Comparison of ENCODE assay signal across 11 mouse cellular contexts in genomic region chr1:161214465-161214864, GRCm38 (mm10). TPM values are rescaled to one million over a fixed set of nuclear protein-coding genes. Genes with fewer than 3 reads are reported as not detected.
DNase-seq lines count a peak whose midpoint lies in the region; ATAC-seq and TF ChIP-seq lines count a peak whose summit lies in the region.
"Had no signal": no experiment of that assay in that cellular context is flagged by ENCODE, and none has a peak within 500 bp of the region (broad histone marks: within the 10 kb centered on the region; RNA-seq: fewer than 3 reads in every experiment).

No protein-coding gene starts in this region.

- TF ChIP-seq EP300 in ES-Bruce4 (IDR thresholded peaks at IDR 0.05; ENCODE audit: insufficient read depth, low read depth, low read length): no peak

- H3K9me3 ChIP-seq in hindbrain, postnatal 0 days (ENCODE audit: low read length): no peaks in the 10 kb centered on the region
- no peaks in the 10 kb centered on the region for H3K9me3 ChIP-seq in hindbrain, embryonic 14.5 days (ENCODE audit: control insufficient read depth, low read length)
- no peaks in the 10 kb centered on the region for H3K9me3 ChIP-seq in ES-Bruce4 (replicated peaks; ENCODE audit: control insufficient read depth, insufficient read depth, low read length, poor library complexity, severe bottlenecking)
- H3K9me3 ChIP-seq in limb, embryonic 10.5 days (replicated peaks): no peaks in the 10 kb centered on the region
- H3K9me3 ChIP-seq: embryonic facial prominence, embryonic 13.5 days; limb, embryonic 15.5 days; stomach, embryonic 15.5 days had no signal

- TF ChIP-seq POLR2A in ES-Bruce4 (IDR thresholded peaks at IDR 0.05; ENCODE audit: insufficient read depth, low read length): no peak
- no peak for TF ChIP-seq POLR2A in myocyte (IDR thresholded peaks at IDR 0.05; ENCODE audit: insufficient read length, low read depth)

- ATAC-seq in hindbrain, postnatal 0 days: no peak
- no peak for ATAC-seq in hindbrain, embryonic 14.5 days (ENCODE audit: low FRiP score)

- no peak overlapping the region for H3K9ac ChIP-seq in hindbrain, postnatal 0 days (replicated peaks; ENCODE audit: low read length)
- no peak overlapping the region for H3K9ac ChIP-seq in hindbrain, embryonic 14.5 days
- no peak overlapping the region for H3K9ac ChIP-seq in ES-Bruce4 (ENCODE audit: low read depth, poor library complexity, severe bottlenecking)
- H3K9ac ChIP-seq: embryonic facial prominence, embryonic 13.5 days; limb, embryonic 15.5 days; stomach, embryonic 15.5 days had no signal

- 32% methylated on average over 4 of the region's 4 CpGs for WGBS in hindbrain, postnatal 0 days
- 31% methylated on average over 4 of the region's 4 CpGs for WGBS in hindbrain, embryonic 14.5 days
- WGBS in limb, embryonic 10.5 days: 30% methylated on average over 4 of the region's 4 CpGs

- DNase-seq in hindbrain, postnatal 0 days (ENCODE audit: low spot score): no peak
- no peak for DNase-seq in hindbrain, embryonic 14.5 days (ENCODE audit: low spot score)
- peak; percentile 42 for DNase-seq in c-Kit-positive CD71-negative TER-119-negative erythroid progenitor cells, embryonic 14.5 days (ENCODE audit: low read depth)
- DNase-seq in frontal cortex, postnatal 25 days (ENCODE audit: low spot score in 2 of 2): no peak
- DNase-seq in urinary bladder, postnatal 14 days (ENCODE audit: low spot score): no peak
- no peak for DNase-seq in limb, embryonic 10.5 days (ENCODE audit: low spot score)

- no peaks in the 10 kb centered on the region for H3K79me2 ChIP-seq in myocyte (ENCODE audit: control insufficient read depth, insufficient read depth)

- no peaks in the 10 kb centered on the region for H3K36me3 ChIP-seq in hindbrain, postnatal 0 days (ENCODE audit: insufficient read depth, low read length)
- no peaks in the 10 kb centered on the region for H3K36me3 ChIP-seq in hindbrain, embryonic 14.5 days (replicated peaks; ENCODE audit: control insufficient read depth, insufficient read depth)
- H3K36me3 ChIP-seq in ES-Bruce4 (ENCODE audit: control insufficient read depth, insufficient read depth, low read length, poor library complexity, severe bottlenecking): no peaks in the 10 kb centered on the region
- no peaks in the 10 kb centered on the region for H3K36me3 ChIP-seq in myocyte (ENCODE audit: control insufficient read depth, insufficient read depth)
- no peaks in the 10 kb centered on the region for H3K36me3 ChIP-seq in limb, embryonic 10.5 days
- H3K36me3 ChIP-seq: embryonic facial prominence, embryonic 13.5 days; limb, embryonic 15.5 days; stomach, embryonic 15.5 days had no signal

- TF ChIP-seq CTCF in hindbrain, postnatal 0 days (IDR thresholded peaks at IDR 0.05; ENCODE audit: low read depth): peak; percentile 41
- peak; percentile 88 for TF ChIP-seq CTCF in ES-Bruce4 (IDR thresholded peaks at IDR 0.05; ENCODE audit: low read depth, low read length)

- H3K4me2 ChIP-seq in hindbrain, postnatal 0 days (ENCODE audit: low read depth, low read length): no peak overlapping the region
- H3K4me2 ChIP-seq in hindbrain, embryonic 14.5 days (replicated peaks): no peak overlapping the region
- no peak overlapping the region for H3K4me2 ChIP-seq in myocyte (ENCODE audit: low read depth)
- H3K4me2 ChIP-seq: embryonic facial prominence, embryonic 13.5 days; limb, embryonic 15.5 days; stomach, embryonic 15.5 days had no signal

- no peaks in the 10 kb centered on the region for H3K27me3 ChIP-seq in hindbrain, postnatal 0 days (ENCODE audit: insufficient read depth, low read length)
- no peaks in the 10 kb centered on the region for H3K27me3 ChIP-seq in hindbrain, embryonic 14.5 days (ENCODE audit: control insufficient read depth, insufficient read depth, low read length)
- H3K27me3 ChIP-seq in ES-Bruce4 (ENCODE audit: control insufficient read depth, insufficient read depth, low read length, poor library complexity, severe bottlenecking): no peaks in the 10 kb centered on the region
- no peaks in the 10 kb centered on the region for H3K27me3 ChIP-seq in myocyte (ENCODE audit: control insufficient read depth, insufficient read depth, insufficient read length)
- H3K27me3 ChIP-seq in limb, embryonic 10.5 days (ENCODE audit: low read depth, poor library complexity, severe bottlenecking): no peaks in the 10 kb centered on the region
- H3K27me3 ChIP-seq: embryonic facial prominence, embryonic 13.5 days; limb, embryonic 15.5 days; stomach, embryonic 15.5 days had no signal

- no peak overlapping the region for H3K27ac ChIP-seq in hindbrain, postnatal 0 days
- no peak overlapping the region for H3K27ac ChIP-seq in hindbrain, embryonic 14.5 days
- no peak overlapping the region for H3K27ac ChIP-seq in ES-Bruce4 (ENCODE audit: insufficient read depth, low read length)
- H3K27ac ChIP-seq in limb, embryonic 10.5 days: no peak overlapping the region
- H3K27ac ChIP-seq: embryonic facial prominence, embryonic 13.5 days; limb, embryonic 15.5 days; stomach, embryonic 15.5 days had no signal

- H3ac ChIP-seq in myocyte (ENCODE audit: control insufficient read depth, insufficient read length): no peak overlapping the region

- H3K4me3 ChIP-seq in hindbrain, postnatal 0 days (ENCODE audit: low read length): no peak overlapping the region
- no peak overlapping the region for H3K4me3 ChIP-seq in hindbrain, embryonic 14.5 days (replicated peaks; ENCODE audit: low read length)
- H3K4me3 ChIP-seq in ES-Bruce4 (ENCODE audit: low read depth, low read length) (no peak overlapping the region), myocyte (no peak overlapping the region)
- no peak overlapping the region for H3K4me3 ChIP-seq in limb, embryonic 10.5 days
- H3K4me3 ChIP-seq: embryonic facial prominence, embryonic 13.5 days; limb, embryonic 15.5 days; stomach, embryonic 15.5 days had no signal

- H3K4me1 ChIP-seq in hindbrain, postnatal 0 days (ENCODE audit: insufficient read depth, low read length): no peaks in the 10 kb centered on the region
- H3K4me1 ChIP-seq in hindbrain, embryonic 14.5 days (replicated peaks; ENCODE audit: control insufficient read depth, insufficient read depth, low read length): no peaks in the 10 kb centered on the region
- no peaks in the 10 kb centered on the region for H3K4me1 ChIP-seq in ES-Bruce4 (ENCODE audit: control insufficient read depth, insufficient read depth, low read length)
- no peaks in the 10 kb centered on the region for H3K4me1 ChIP-seq in limb, embryonic 10.5 days
- H3K4me1 ChIP-seq: embryonic facial prominence, embryonic 13.5 days; limb, embryonic 15.5 days; stomach, embryonic 15.5 days had no signal

TF ChIP-seq in myocyte, 11 proteins besides CTCF, POLR2A, EP300 and RAD21:
- TF ChIP-seq USF1 (IDR thresholded peaks at IDR 0.05; ENCODE audit: low read depth) (peak; percentile 40), POLR2AphosphoS2 (IDR thresholded peaks at IDR 0.05; ENCODE audit: insufficient read length, low read depth) (no peak)

RNA-seq across cellular contexts. Expression of gene Prdx6, which starts 36.6 kb away (rescaled TPM):
- total RNA-seq in hindbrain, postnatal 0 days (2014; rRNA removed): 129 and 135 TPM in 2 replicates
- polyA plus RNA-seq in hindbrain, postnatal 0 days (2015; fragmentation: Nextera tagmentation; extraction: Ambion mirVana): 223 and 253 TPM in 2 replicates
- polyA plus RNA-seq in hindbrain, embryonic 14.5 days (2014; fragmentation: Nextera tagmentation; extraction: Ambion mirVana): 188 and 199 TPM in 2 replicates
- 326 and 342 TPM in 2 replicates for polyA plus RNA-seq in ES-Bruce4 (2011; ENCODE audit: insufficient read depth, insufficient read length, low read depth, missing spikeins)
- polyA plus RNA-seq in myocyte (2012; fragmentation: generic; extraction: Trizol): 203 TPM
- 799 and 1,001 TPM in 2 replicates for polyA plus RNA-seq in limb, embryonic 10.5 days (2016; fragmentation: Nextera tagmentation; extraction: Ambion mirVana)

RNA-seq across cellular contexts. Expression of gene Tex50, which starts 55.4 kb away (rescaled TPM):
- total RNA-seq in hindbrain, postnatal 0 days (2014; rRNA removed): not detected in 2 replicates
- 0.25 and 0.37 TPM in 2 replicates for polyA plus RNA-seq in hindbrain, postnatal 0 days (2015; fragmentation: Nextera tagmentation; extraction: Ambion mirVana)
- polyA plus RNA-seq in hindbrain, embryonic 14.5 days (2014; fragmentation: Nextera tagmentation; extraction: Ambion mirVana): 0.59 and 0.66 TPM in 2 replicates
- polyA plus RNA-seq in ES-Bruce4 (2011; ENCODE audit: insufficient read depth, insufficient read length, low read depth, missing spikeins) (0.64 TPM in 1 of 2 replicates, not detected in the other), myocyte (2012; fragmentation: generic; extraction: Trizol) (not detected)
- polyA plus RNA-seq in limb, embryonic 10.5 days (2016; fragmentation: Nextera tagmentation; extraction: Ambion mirVana): 0.16 TPM in 1 of 2 replicates, not detected in the other
- polyA plus RNA-seq: limb, embryonic 15.5 days; stomach, embryonic 15.5 days had no signal
